Mouse (Mus musculus): Measurements from ENCODE around the gene Dnmt3l. TPM values are rescaled to one million over a fixed set of nuclear protein-coding genes. Genes with fewer than 3 reads are reported as not detected.

Dnmt3l gene
- polyA plus RNA-seq (2012): not detected in 2 replicates

DNA sequence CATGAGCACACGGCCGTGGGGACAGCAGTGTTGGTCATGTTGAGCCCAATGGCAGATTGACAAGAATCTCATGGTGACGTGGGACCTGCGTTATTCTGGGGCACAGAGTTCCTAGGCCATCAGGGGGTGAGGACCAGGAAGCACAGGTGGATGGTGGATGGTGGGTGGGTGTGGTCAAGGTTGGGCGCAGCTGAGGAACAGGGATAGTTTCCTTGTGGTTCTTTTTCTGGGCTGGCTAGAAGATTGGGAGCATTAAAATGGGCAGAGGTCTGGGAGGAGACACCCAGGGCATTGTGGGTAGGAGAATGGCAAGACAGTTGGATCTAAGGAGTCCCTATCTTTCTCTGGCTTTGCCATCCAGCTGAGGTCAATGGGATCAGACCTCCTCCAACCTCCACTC, at the start of gene Dnmt3l:
TSS of gene Dnmt3l (plus strand) at position 301 of the 400 bp plus-strand sequence.
- TF ChIP-seq GATA1 (IDR thresholded peaks at IDR 0.05; ENCODE audit: low read length): no peak

DNA sequence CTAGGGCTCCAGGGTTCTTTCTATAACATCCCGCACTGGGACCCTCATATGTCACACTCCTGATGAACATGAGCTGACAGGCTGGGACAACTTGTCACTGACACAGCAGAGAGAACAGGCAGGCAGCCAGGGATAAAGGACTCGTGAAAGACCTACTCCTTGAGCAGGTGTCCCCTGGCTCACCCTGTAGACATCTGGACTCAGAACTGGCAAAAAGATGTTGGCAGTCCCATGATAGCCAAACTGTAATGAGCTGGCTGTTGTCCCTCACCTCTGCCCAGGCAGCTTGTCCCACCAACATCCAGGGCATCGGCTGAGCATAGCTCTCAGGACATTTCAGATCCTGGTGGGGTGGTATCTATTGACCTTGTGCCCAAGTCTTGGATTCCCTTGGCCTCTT, 46.1 kb upstream of the Dnmt3l start:
- no peak for TF ChIP-seq GATA1 (IDR thresholded peaks at IDR 0.05; ENCODE audit: low read length)

- TF ChIP-seq GATA1 (IDR thresholded peaks at IDR 0.05; ENCODE audit: low read length): no peak
Observed at GRCm38 (mm10) chr10:78000200-78000599, 41.5 kb upstream of the Dnmt3l start.

- TF ChIP-seq GATA1 (IDR thresholded peaks at IDR 0.05; ENCODE audit: low read length): no peak
Observed at GRCm38 (mm10) chr10:78001796-78002195, 40.0 kb upstream of the Dnmt3l start.

DNA sequence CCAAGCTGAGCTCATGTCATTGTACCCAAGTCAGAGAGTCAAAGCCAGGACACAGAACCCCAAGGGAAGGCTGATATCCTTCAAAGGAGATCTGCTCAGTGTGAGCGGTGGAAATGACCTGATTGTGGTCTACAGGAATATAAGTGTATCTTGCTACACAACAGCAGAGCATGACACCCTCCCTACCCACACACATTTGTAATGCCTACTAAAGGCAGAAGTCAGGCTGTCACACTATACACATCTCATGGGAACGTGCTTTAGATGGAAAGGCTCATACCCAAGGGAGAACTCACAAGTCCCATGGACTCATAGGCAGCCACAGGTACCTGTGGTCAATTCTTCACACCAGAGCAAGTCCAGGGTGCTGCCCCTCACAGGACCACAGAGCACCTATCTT, 39.4 kb upstream of the Dnmt3l start:
- TF ChIP-seq GATA1 (IDR thresholded peaks at IDR 0.05; ENCODE audit: low read length): no peak

DNA sequence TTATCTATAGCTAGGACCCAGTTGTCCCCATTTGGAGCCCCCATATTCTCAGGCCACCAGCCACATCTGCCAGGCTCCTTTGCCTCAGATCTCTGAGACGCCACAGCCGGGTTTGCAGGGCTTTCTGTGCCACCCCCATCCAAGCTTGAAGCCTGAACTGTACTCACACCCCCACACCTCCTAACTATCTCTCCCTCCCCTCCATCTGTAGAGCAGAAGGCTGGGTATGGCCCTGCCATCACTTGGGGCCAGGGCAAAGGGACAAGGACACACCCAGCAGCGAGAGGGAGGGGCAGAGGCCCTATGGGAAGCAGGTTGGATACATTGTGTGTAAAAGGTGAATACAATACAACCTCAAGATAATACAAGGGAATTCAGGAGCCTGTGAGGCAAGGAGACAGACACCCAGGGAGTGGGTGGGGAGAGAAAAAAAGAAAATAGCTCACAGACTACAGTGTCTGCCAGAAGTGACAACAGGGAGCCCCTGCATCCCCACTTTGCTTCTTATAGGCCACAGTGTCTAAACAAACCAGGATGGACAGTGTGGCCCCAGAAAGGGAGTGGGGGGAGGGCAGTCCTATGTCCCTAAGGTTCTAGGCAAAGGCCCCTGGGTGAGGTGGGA, 37.2 kb upstream of the Dnmt3l start:
- TF ChIP-seq GATA1 (IDR thresholded peaks at IDR 0.05; ENCODE audit: low read length): no peak

GRCm38 (mm10) chr10:78005791-78006438, 35.8 kb upstream of the Dnmt3l start:
- no peak for TF ChIP-seq GATA1 (IDR thresholded peaks at IDR 0.05; ENCODE audit: low read length)

GRCm38 (mm10) chr10:78007203-78007602, 34.5 kb upstream of the Dnmt3l start:
- no peak for TF ChIP-seq GATA1 (IDR thresholded peaks at IDR 0.05; ENCODE audit: low read length)

DNA sequence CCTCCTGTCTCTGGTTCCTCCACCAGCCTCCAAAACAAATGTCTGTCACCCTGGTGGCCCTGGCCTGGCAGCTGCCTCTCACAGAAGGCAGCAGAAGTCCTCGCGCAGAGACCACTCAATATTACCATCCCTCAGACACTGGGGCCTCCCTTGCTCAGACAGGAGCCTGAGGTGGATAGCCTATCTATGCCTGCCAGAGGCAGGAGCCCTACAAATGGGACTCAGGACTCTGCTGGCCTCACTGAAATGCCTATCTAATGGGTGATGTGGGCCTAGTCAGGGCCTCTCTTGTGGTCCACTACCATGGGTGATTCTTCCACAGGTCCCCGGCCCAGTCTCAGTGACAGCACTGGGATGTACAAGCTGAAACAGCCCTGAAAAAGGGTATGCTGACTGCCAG, 33.6 kb upstream of the Dnmt3l start:
- TF ChIP-seq GATA1 (IDR thresholded peaks at IDR 0.05; ENCODE audit: low read length): no peak

GRCm38 (mm10) chr10:78009184-78009944, 32.4 kb upstream of the Dnmt3l start:
- no peak for TF ChIP-seq GATA1 (IDR thresholded peaks at IDR 0.05; ENCODE audit: low read length)

DNA sequence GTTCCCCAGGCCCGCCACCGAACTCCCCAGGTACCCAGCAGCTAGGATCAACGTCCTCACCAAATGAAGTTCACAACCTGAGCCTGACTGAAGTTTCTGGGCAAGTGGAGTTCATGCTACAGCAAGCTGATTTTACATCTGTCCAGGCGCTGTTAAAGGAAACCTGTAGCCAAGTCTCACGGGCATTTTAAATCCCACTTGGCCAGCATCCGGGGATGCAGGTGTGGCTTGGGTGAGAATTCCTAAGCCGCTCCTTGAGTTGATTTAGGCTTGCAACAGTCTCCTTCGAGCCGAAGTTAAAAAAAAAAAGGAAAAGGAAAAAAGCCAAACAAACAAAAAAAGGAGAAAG, 31.8 kb upstream of the Dnmt3l start, which contains the start of gene Pfkl:
TSS of gene Pfkl (minus strand) at position 139 of the 349 bp plus-strand sequence.
- TF ChIP-seq GATA1 (IDR thresholded peaks at IDR 0.05; ENCODE audit: low read length): no peak

DNA sequence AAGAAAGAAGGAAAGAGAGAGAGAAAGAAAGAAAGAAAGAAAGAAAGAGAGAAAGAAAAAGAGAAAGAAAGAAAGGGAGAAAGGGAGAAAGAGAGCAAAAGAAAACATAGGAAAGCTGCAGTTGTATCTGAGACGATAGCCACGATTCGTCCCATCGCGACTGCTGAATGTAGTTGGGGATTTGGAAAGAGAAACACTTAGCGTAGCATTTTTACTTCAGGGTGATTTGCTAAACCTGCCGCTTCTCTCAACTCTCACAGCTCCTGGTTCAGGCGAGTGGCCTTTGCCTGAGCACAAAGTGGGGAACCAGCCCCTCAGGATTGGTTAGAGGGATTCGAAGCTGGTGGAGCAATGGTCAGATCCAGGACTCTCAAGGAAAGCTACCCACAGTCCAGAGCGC, 31.4 kb upstream of the Dnmt3l start:
- TF ChIP-seq GATA1 (IDR thresholded peaks at IDR 0.05; ENCODE audit: low read length): no peak

- no peak for TF ChIP-seq GATA1 (IDR thresholded peaks at IDR 0.05; ENCODE audit: low read length)
Observed at GRCm38 (mm10) chr10:78012661-78013495, 28.9 kb upstream of the Dnmt3l start.

DNA sequence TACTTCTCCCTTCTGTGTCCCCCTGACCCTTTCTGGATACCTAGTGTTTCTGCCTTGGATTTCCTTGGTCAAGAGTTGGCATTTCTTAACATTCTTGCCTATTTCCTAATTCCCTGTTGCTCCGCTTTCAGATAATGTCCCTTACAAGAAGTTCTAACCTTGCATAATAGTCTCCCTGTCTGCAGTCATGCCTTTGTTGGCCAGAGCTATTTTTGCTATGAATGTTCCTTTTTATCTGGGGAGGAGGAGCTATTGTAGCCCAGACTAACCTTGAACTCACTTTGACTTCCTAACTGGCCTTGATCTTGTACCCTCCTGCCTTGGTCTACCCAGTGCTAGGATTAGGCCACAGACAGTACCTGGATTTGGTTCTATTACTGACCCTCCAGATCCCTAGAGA, 26.3 kb upstream of the Dnmt3l start:
- no peak for TF ChIP-seq GATA1 (IDR thresholded peaks at IDR 0.05; ENCODE audit: low read length)

DNA sequence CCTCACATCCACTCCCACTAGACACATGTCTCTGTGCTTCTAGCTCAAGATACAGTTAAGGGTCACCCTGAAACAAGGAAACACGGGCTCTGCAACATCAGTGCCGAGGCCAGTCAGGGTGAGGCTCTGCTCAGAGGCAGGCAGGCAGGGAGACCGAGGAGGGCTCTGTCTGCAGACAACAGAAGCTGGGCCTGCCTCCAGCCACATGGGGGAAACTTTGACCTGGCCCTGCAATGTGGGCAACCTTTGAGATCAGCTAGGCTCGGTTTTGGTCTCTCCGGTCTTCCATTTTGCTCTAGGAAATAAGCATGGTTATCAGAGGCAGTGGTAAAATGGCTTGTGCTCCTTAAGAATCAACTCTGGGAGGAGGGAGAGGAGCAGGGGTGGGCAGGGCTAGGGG, 25.4 kb upstream of the Dnmt3l start:
- TF ChIP-seq GATA1 (IDR thresholded peaks at IDR 0.05; ENCODE audit: low read length): no peak

DNA sequence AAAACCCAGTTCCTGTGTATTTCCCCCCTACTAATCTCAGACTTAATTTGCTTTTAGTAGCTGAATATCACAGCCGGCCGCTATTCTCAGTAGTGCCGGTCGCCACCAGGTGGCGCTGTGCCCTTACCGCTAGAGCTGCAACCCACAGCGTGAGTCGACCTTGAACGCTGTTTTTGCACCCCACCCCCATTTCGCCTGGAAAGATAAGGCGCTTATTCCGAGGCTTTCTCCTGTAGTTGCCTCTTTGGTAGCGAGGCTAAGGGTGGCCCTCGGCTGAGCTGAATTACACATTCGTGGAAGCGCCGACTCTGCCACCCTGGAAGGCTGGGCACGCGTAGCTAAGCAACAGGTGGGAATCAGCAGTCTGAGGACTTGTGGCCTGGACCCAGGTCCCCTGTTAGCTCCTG, 22.9 kb upstream of the Dnmt3l start:
- TF ChIP-seq GATA1 (IDR thresholded peaks at IDR 0.05; ENCODE audit: low read length): no peak

Data from G1E-ER4 (cell line).